Mouse (Mus musculus): ENCODE results near the gene B3galt4. TPM values are rescaled to one million over a fixed set of nuclear protein-coding genes. Genes with fewer than 3 reads are reported as not detected.

B3galt4 gene
- polyA plus RNA-seq, 1 experiment from 2014 or later: 4.4 TPM

- DNase-seq (ENCODE audit: low spot score) (no peak), ATAC-seq (ENCODE audit: insufficient read depth, low FRiP score, low TSS enrichment) (no peak)
- Histone ChIP-seq H3K4me2 (ENCODE audit: low read depth) (peak overlapping the region; percentile 99), H3K27me3 (ENCODE audit: control insufficient read depth, insufficient read depth, low read length) (no peaks in the 10 kb centered on the region), H3K27ac (ENCODE audit: low read depth, low read length) (no peak overlapping the region), H3K36me3 (ENCODE audit: control insufficient read depth, insufficient read depth, low read length) (peaks cover 10% of the 10 kb centered on the region), H3K9ac (ENCODE audit: low read length) (peak overlapping the region; percentile 88), H3K4me1 (ENCODE audit: control insufficient read depth, insufficient read depth, low read length) (peaks cover 9% of the 10 kb centered on the region; the same call in 1 of the 2 replicates), H3K9me3 (ENCODE audit: control insufficient read depth, low read length) (no peaks in the 10 kb centered on the region), H3K4me3 (ENCODE audit: low read depth, low read length) (peak overlapping the region; percentile 91)
- 31% methylated on average over 18 of the region's 18 CpGs for WGBS
Measured at GRCm38 (mm10) chr17:33931159-33931866, 20.0 kb downstream of the B3galt4 start.

GRCm38 (mm10) chr17:33930280-33931158, 20.8 kb downstream of the B3galt4 start:
- Histone ChIP-seq H3K4me1 (ENCODE audit: control insufficient read depth, insufficient read depth, low read length) (peaks cover 9% of the 10 kb centered on the region; the same call in 1 of the 2 replicates), H3K9me3 (ENCODE audit: control insufficient read depth, low read length) (no peaks in the 10 kb centered on the region), H3K4me2 (ENCODE audit: low read depth) (peak overlapping the region; percentile 99), H3K27ac (ENCODE audit: low read depth, low read length) (peak overlapping the region; percentile 95), H3K9ac (ENCODE audit: low read length) (peak overlapping the region; percentile 88), H3K27me3 (ENCODE audit: control insufficient read depth, insufficient read depth, low read length) (no peaks in the 10 kb centered on the region), H3K36me3 (ENCODE audit: control insufficient read depth, insufficient read depth, low read length) (peaks cover 6% of the 10 kb centered on the region), H3K4me3 (ENCODE audit: low read depth, low read length) (peak overlapping the region; percentile 91)
- WGBS: under 1% methylated on average over 44 of the region's 45 CpGs
- 0 out of 2 replicates have a peak, but pooled peaks have one; percentile 3 for ATAC-seq (ENCODE audit: insufficient read depth, low FRiP score, low TSS enrichment)
- peak; percentile 33 for DNase-seq (ENCODE audit: low spot score)

GRCm38 (mm10) chr17:33929371-33930279, 21.7 kb downstream of the B3galt4 start, which contains the start of gene Rgl2:
Gene Rgl2, plus strand, starts transcription at chr17:33929543.
- Histone ChIP-seq H3K4me3 (ENCODE audit: low read depth, low read length) (peak within 1 kb of the TSS; percentile 91), H3K9me3 (ENCODE audit: control insufficient read depth, low read length) (no peaks in the 10 kb centered on the region), H3K9ac (ENCODE audit: low read length) (peak within 1 kb of the TSS; percentile 88), H3K27me3 (ENCODE audit: control insufficient read depth, insufficient read depth, low read length) (no peaks in the 10 kb centered on the region), H3K4me1 (ENCODE audit: control insufficient read depth, insufficient read depth, low read length) (peaks cover 9% of the 10 kb centered on the region; the same call in 1 of the 2 replicates), H3K4me2 (ENCODE audit: low read depth) (peak within 1 kb of the TSS; percentile 99), H3K27ac (ENCODE audit: low read depth, low read length) (peak within 1 kb of the TSS; percentile 95), H3K36me3 (ENCODE audit: control insufficient read depth, insufficient read depth, low read length) (peaks cover 5% of the 10 kb centered on the region; the same call in 1 of the 2 replicates)
- under 1% methylated on average over 71 of the region's 80 CpGs for WGBS
- ATAC-seq (ENCODE audit: insufficient read depth, low FRiP score, low TSS enrichment): peak; percentile 83
- DNase-seq (ENCODE audit: low spot score): peak; percentile 97

GRCm38 (mm10) chr17:33928251-33928947, 22.9 kb downstream of the B3galt4 start:
- Histone ChIP-seq H3K4me3 (ENCODE audit: low read depth, low read length) (peak overlapping the region; percentile 91), H3K9ac (ENCODE audit: low read length) (peak overlapping the region; percentile 67), H3K4me1 (ENCODE audit: control insufficient read depth, insufficient read depth, low read length) (peaks cover 9% of the 10 kb centered on the region; the same call in 1 of the 2 replicates), H3K27ac (ENCODE audit: low read depth, low read length) (no peak overlapping the region), H3K9me3 (ENCODE audit: control insufficient read depth, low read length) (no peaks in the 10 kb centered on the region), H3K27me3 (ENCODE audit: control insufficient read depth, insufficient read depth, low read length) (no peaks in the 10 kb centered on the region), H3K36me3 (ENCODE audit: control insufficient read depth, insufficient read depth, low read length) (peaks cover 4% of the 10 kb centered on the region; the same call in 1 of the 2 replicates), H3K4me2 (ENCODE audit: low read depth) (peak overlapping the region; percentile 99)
- DNase-seq (ENCODE audit: low spot score): no peak
- WGBS: 63% methylated on average over 21 of the region's 21 CpGs
- ATAC-seq (ENCODE audit: insufficient read depth, low FRiP score, low TSS enrichment): no peak

- no peak overlapping the region for H3K9ac ChIP-seq (ENCODE audit: low read length)
- H3K27ac ChIP-seq (ENCODE audit: low read depth, low read length): no peak overlapping the region
- no peak overlapping the region for H3K4me3 ChIP-seq (ENCODE audit: low read depth, low read length)
Measured at GRCm38 (mm10) chr17:33926207-33926932, 24.9 kb downstream of the B3galt4 start.

GRCm38 (mm10) chr17:33925406-33926116, 25.7 kb downstream of the B3galt4 start:
- Histone ChIP-seq H3K4me3 (ENCODE audit: low read depth, low read length) (no peak overlapping the region), H3K9me3 (ENCODE audit: control insufficient read depth, low read length) (no peaks in the 10 kb centered on the region), H3K27me3 (ENCODE audit: control insufficient read depth, insufficient read depth, low read length) (no peaks in the 10 kb centered on the region), H3K9ac (ENCODE audit: low read length) (no peak overlapping the region), H3K27ac (ENCODE audit: low read depth, low read length) (no peak overlapping the region), H3K36me3 (ENCODE audit: control insufficient read depth, insufficient read depth, low read length) (no peaks in the 10 kb centered on the region), H3K4me2 (ENCODE audit: low read depth) (no peak overlapping the region), H3K4me1 (ENCODE audit: control insufficient read depth, insufficient read depth, low read length) (0 out of 2 replicates have a peak, but pooled peaks cover under 1% of the 10 kb centered on the region)
- DNase-seq (ENCODE audit: low spot score): no peak
- ATAC-seq (ENCODE audit: insufficient read depth, low FRiP score, low TSS enrichment): no peak
- WGBS: 83% methylated on average over 20 of the region's 21 CpGs

More at GRCm38 (mm10) chr17:33926207-33926932, 24.9 kb downstream of the B3galt4 start:
- ATAC-seq (ENCODE audit: insufficient read depth, low FRiP score, low TSS enrichment): no peak
- no peak overlapping the region for H3K4me2 ChIP-seq (ENCODE audit: low read depth)
- no peaks in the 10 kb centered on the region for H3K36me3 ChIP-seq (ENCODE audit: control insufficient read depth, insufficient read depth, low read length)
- WGBS: 73% methylated on average over 17 of the region's 17 CpGs
- H3K9me3 ChIP-seq (ENCODE audit: control insufficient read depth, low read length): no peaks in the 10 kb centered on the region
- H3K4me1 ChIP-seq (ENCODE audit: control insufficient read depth, insufficient read depth, low read length): peaks cover 9% of the 10 kb centered on the region; the same call in 1 of the 2 replicates
- no peaks in the 10 kb centered on the region for H3K27me3 ChIP-seq (ENCODE audit: control insufficient read depth, insufficient read depth, low read length)
- DNase-seq (ENCODE audit: low spot score): no peak
